Mouse (Mus musculus): ENCODE measurements at regions not wholly inside any gene's neighbourhood (a gene's known extent, or its start where the extent isn't known, plus 50 kb on each side); places are given as distances from the start of the nearest gene placed in this dataset.

DNA sequence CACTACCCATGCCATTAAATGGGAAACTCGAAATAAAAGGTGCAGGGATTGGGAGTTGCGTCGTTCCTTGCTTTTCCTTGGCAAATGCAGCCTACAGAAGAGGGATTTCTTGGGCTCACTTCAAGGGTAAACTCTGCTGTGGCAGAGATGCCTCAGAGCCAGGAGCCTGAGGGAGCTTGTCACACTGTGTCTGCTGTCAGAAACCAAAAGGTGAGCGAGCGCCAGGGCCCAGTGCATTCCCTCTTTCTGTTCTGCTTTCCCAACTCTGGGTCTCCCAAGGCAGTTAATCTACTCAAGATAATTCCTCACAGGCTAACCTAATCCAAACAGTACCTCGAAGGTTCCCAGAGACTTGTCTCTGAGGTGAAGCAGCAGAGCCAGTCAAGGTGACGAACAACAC, 179.5 kb downstream of the Ttc8 start:
- no peak for DNase-seq

DNA sequence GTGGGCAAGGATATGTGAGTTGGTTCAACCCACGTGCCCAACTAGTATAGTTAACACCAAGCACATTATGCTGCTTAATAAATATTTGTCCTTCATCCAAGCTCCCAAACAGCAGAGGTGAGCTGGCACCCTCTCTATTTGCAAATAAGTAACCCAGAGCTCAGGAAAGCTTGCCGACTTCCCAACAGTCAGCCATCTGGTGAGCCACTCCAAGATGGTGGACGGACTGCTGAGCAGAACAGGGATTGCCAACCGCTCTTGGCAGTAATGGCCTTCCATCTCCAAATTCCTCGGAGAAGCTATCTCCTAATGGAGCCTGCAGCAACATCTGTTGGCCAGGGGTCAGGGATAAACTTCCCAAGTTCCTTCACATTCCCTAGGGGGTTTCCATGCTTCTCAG, 188.2 kb downstream of the Ttc8 start:
- no peak for DNase-seq

DNA sequence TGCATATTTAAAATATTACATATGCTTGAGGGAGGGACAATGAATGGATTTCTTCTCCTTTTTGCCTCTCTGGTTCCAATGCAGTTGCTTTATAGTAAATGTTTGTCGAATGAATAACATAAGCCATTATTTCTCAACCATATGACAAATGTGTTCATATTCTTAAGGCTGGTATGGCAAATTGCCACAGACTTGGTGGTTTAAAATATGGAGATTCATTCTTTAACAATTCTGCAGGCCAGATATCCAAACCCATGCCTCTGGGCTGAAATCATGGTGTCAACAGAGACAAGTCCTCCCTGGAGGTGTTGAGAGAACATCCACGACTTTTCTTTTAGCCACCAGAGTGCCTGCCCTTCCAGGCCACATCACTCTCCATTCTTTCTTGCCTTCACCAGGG, 193.4 kb downstream of the Ttc8 start:
- DNase-seq = no peak

DNA sequence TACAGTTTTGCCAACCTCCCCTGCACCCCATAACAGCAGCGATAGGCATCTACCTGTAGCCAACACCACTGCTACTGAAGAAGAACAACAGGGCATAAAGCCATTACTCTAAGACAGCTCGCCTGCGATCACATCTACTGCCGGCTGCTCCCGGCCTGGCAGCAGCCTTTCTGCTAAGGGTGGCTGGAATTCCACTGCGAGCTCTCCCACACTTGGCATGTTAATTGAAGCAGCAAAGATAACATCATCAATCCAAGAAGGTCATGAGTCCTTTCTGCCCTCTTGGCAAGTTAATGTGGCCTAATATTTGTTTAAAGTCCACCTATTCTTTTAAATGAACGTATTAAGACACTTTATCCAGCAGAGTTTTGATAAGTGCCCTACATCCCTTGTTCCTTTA, 196.1 kb downstream of the Ttc8 start:
- DNase-seq = no peak

DNA sequence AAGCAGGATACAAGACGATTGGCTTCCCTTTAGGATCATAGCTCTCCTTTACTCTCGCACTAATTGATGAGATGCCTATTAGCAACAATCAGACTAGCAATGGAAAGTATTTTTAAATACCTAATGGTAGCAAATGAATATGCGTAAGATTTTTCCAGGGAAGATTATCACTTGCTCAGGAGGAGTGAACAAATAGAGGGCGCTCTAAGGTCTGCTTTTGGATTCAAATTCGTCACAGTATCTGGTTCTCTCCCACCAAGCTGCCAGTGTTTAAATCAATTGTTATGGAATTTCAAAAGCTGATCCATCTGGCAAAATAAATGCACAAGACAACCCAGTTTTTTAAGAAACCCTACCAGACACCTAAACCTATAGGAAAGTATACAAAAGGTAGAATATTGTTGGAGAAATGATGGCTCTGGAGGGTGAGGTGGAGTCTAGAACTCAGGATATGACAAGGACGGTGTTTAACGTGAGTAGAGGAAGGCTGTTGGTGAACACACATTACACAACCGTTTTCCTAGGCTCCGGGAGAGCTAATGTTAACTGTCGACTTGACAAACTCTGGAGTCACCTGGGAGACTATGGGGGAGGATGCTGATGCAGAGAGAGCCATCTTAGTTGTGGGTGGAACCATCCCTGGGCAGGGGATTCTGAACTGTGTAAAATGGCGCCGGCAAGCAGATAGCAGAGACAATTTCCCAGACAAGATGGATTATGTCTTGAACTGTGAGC, 198.2 kb downstream of the Ttc8 start:
- no peak for DNase-seq

DNA sequence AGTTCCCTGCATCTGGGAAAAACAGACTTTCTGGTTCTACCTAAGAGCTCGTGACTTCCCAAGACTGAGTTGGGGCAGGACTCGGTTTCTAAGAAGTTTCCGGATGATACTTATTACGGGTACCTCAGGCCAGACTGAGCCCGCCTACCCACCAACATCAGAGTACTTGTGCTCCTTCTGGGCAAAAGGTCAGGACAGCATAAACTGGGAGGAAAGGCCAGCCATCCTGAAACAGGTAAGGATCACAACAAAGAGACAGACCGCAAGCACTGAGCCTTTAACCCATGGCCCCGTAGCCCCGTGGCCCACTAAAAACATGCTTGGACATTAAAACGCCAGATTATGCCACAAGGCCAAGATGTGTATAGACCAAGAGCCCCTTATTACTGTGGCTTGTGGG, 199.6 kb downstream of the Ttc8 start:
- no peak for DNase-seq

DNA sequence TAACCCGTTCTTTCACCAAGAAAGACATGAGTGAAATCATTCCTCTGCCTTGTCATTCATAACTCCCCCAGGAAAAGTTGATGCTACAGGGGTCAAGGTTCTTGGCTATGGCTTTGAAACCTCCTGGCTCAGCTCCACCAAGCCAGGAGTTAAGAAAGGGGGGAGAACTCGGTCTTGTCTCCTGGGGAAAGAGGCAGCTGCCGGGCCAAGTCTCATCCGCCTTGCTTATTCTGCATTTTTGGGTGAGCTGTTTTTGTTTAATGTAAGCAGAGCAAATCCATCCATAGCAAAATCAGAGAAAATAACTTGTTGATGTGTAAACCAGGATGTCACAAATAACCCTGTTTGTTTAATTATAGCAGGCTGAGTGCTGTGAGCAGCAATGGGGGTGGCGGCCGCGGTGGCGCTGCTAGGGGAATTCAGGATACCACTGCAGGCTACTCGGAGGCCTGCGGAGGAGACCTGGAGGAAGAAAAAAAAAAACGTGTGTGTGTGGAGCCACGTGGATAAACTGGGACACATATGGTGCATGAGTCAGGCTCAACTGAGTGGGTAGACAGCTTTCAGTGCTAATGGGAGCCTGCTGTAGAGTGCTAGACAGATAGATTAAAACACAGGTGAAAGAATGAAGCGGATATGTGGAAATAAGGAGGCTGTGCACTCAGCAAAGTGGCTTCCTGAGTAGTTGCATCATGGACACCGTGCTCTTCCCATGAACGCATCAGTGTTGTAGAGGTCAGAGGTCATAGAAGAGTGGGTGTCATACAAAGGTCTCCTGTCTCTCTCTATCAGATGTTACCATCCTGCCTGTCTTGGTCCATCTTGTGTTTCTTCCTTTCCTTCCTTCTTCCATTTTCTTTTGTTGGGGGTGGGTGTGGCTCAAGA, 203.5 kb downstream of the Ttc8 start:
- DNase-seq = no peak

DNA sequence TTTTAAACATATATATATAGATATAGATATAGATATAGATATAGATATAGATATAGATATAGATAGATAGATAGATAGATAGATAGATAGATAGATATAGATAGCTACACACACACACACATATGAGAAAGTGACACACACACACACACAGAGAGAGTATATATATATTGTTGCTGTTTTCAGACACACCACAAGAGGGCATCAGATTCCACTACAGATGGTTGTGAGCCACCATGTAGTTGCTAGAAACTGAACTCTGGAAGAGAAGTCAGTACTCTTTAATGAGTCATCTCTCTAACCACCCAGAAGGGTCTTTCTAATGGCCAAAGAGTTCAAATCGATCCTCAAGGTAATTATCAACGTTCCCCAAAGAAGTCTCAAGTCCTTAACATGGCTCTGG, 205.8 kb downstream of the Ttc8 start:
- no peak for DNase-seq
